Mouse (Mus musculus) forebrain, embryonic 10.5 days (tissue): ENCODE results near the gene Sar1b. TPM values are rescaled to one million over a fixed set of nuclear protein-coding genes. Genes with fewer than 3 reads are reported as not detected.
"Not testable (repeated sequence)": the region's sequence is repeated elsewhere in the genome, so short reads cannot be mapped to it uniquely, and the experiment has no call there.

Source experiments
- DNase-seq: peaks from one replicate; pipeline ENCODE4 v3.0.0-alpha.2; 2017; ENCODE audit warnings: low spot score; ENCODE audit errors: extremely low spot score
- H3K27ac ChIP-seq: fragments of 300-500 bp; sonication (generic); 2 replicates; pipeline ENCODE4 v1.5.1; 2016; ENCODE audit warnings: mild to moderate bottlenecking
- H3K27me3 ChIP-seq: fragments of 300-500 bp; sonication (generic); 2 replicates; pipeline ENCODE4 v1.6.1; 2016; ENCODE audit warnings: mild to moderate bottlenecking; ENCODE audit not compliant: poor library complexity, severe bottlenecking
- H3K36me3 ChIP-seq: fragments of 300-500 bp; sonication (generic); replicated peaks from 2 replicates; pipeline ENCODE4 v1.6.1; 2016; ENCODE audit warnings: mild to moderate bottlenecking, moderate library complexity
- H3K4me1 ChIP-seq: fragments of 300-500 bp; sonication (generic); 2 replicates; pipeline ENCODE4 v1.6.1; 2016
- H3K4me3 ChIP-seq: fragments of 300-500 bp; sonication (generic); 2 replicates; pipeline ENCODE4 v1.5.1; 2016; ENCODE audit warnings: mild to moderate bottlenecking, moderate library complexity
- H3K9me3 ChIP-seq: fragments of 300-500 bp; sonication (generic); 2 replicates; pipeline ENCODE4 v1.6.1; 2016; ENCODE audit warnings: mild to moderate bottlenecking, moderate library complexity
- WGBS: fragments of 180-500 bp; shearing (Covaris S2); methylation state at CpG from one replicate; pipeline ENCODE4 v1.1.7; 2016; 5-methylcytosine and 5-hydroxymethylcytosine counted together
- polyA plus RNA-seq: library from polyadenylated mRNA; unstranded; fragments of >200 nt; fragmentation: Nextera tagmentation; extraction: Ambion mirVana; gene quantifications from 2 replicates; pipeline ENCODE4 v1.2.1, GENCODE M21; 2016

The Sar1b gene
- polyA plus RNA-seq, 1 experiment from 2014 or later = 112 TPM

GRCm38 (mm10) chr11:51758207-51758606 is 5.3 kb upstream of the Sar1b start:
- 91% methylated on average over 5 of the region's 5 CpGs for WGBS
- not testable (repeated sequence) for H3K4me3 ChIP-seq, DNase-seq, H3K36me3 ChIP-seq, H3K27ac ChIP-seq, H3K9me3 ChIP-seq, H3K27me3 ChIP-seq
- H3K4me1 ChIP-seq = peaks cover 30% of the 10 kb centered on the region

DNA sequence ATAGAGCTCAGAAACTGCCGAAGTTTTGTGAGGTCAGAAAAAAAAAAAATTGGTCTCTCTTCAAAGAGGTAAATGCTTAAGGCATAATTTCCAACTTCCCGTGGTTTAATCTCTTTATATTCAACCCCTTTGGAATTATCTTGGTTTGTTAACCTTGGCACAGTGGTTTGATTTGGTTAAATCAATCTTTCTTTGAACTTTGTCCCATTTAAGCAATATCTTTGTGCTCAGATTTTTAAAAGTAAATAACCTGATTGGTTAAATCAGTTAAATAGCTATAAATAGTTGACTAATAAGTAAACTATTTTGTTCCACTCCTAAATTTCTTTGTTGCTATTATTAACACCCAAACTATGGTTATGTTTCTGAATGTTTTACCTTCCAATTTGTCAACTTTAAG is 4.2 kb upstream of the Sar1b start:
- Histone ChIP-seq H3K9me3 (no peaks in the 10 kb centered on the region), H3K4me3 (no peak overlapping the region), H3K27ac (no peak overlapping the region), H3K36me3 (no peaks in the 10 kb centered on the region), H3K4me1 (peaks cover 38% of the 10 kb centered on the region), H3K27me3 (peaks cover 9% of the 10 kb centered on the region; the same call in 1 of the 2 replicates)
- no peak for DNase-seq
- 81% methylated on average over 2 of the region's 2 CpGs for WGBS

GRCm38 (mm10) chr11:51759941-51760657 is 3.4 kb upstream of the Sar1b start:
- Histone ChIP-seq H3K27ac (no peak overlapping the region), H3K4me1 (peaks cover 39% of the 10 kb centered on the region), H3K36me3 (no peaks in the 10 kb centered on the region), H3K9me3 (no peaks in the 10 kb centered on the region), H3K27me3 (peaks cover 9% of the 10 kb centered on the region; the same call in 1 of the 2 replicates), H3K4me3 (no peak overlapping the region)
- 88% methylated on average over 6 of the region's 6 CpGs for WGBS
- DNase-seq = no peak

DNA sequence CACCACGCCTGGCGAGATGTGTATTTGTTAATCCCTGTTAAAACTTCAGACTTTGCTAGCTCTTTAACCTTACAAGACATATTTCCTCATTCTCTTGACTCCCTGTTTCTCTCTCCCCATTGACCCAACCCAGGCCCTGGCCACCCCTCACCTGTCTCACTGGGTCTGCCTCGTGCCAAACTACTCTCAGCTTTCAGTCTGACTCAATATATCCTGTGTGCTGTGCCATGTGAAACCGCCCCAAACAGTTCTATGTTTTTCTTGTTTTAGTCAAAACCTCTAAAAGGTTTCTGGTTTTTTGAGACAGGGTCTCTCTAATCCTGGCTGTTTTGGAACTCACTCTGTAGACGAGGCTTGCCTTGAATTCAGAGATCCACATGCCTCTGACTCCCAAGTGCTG is 2.2 kb upstream of the Sar1b start:
- peaks cover 32% of the 10 kb centered on the region for H3K4me1 ChIP-seq
- no peak for DNase-seq
- H3K4me3 ChIP-seq = no peak overlapping the region
- peaks cover 9% of the 10 kb centered on the region; the same call in 1 of the 2 replicates for H3K27me3 ChIP-seq
- H3K9me3 ChIP-seq = no peaks in the 10 kb centered on the region
- H3K27ac ChIP-seq = no peak overlapping the region
- 77% methylated on average over 5 of the region's 5 CpGs for WGBS
- H3K36me3 ChIP-seq = no peaks in the 10 kb centered on the region

DNA sequence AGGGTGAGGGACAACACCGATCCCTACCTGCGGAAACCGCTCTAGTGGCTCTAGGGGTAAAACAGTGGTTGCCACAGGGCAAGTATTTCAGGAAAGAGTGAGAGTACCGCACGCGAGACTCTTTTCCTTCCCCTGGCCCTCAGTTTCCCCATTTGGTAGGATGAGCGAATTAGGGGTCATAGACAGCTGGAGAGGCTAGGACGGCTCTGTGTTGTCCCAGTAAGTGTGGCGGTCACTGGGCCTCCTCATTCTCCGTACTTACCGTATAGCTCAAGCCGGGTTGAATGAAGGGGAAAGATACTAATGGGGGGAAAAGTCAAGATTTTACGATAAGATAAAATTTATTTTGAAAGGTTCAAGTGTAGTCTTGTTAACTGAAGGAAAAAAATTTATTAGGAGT is 468 bp downstream of the Sar1b start:
- Histone ChIP-seq H3K27me3 (peaks cover 9% of the 10 kb centered on the region; the same call in 1 of the 2 replicates), H3K4me3 (peak overlapping the region; percentile 93), H3K36me3 (no peaks in the 10 kb centered on the region), H3K27ac (peak overlapping the region; percentile 83), H3K9me3 (no peaks in the 10 kb centered on the region), H3K4me1 (peaks cover 22% of the 10 kb centered on the region)
- no peak for DNase-seq
- 8% methylated on average over 13 of the region's 13 CpGs for WGBS

DNA sequence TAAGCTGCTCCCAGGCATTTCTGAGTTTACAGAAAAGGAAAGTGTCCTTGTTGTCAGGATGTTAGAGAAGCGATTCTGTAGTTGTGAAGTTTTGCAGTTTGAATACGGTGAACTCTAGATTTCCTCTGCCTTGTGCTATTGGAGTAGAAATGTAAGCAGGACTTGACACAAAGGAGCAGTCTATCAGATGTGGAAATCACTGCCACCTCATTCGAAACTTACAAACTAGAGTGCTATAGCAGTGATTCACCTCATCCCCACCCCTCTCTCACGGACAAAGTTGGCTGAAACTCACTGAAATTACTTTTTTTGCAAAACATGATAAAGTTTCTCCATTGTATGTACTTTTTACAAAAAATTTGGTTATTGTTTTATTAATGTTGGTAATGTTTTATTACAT is 1.3 kb downstream of the Sar1b start:
- DNase-seq = no peak
- H3K4me3 ChIP-seq = peak overlapping the region; percentile 93; the same call in 1 of the 2 replicates
- H3K4me1 ChIP-seq = peaks cover 22% of the 10 kb centered on the region
- H3K36me3 ChIP-seq = no peaks in the 10 kb centered on the region
- H3K27me3 ChIP-seq = peaks cover 9% of the 10 kb centered on the region; the same call in 1 of the 2 replicates
- no peaks in the 10 kb centered on the region for H3K9me3 ChIP-seq
- 88% methylated on average over 4 of the region's 4 CpGs for WGBS
- H3K27ac ChIP-seq = no peak overlapping the region

DNA sequence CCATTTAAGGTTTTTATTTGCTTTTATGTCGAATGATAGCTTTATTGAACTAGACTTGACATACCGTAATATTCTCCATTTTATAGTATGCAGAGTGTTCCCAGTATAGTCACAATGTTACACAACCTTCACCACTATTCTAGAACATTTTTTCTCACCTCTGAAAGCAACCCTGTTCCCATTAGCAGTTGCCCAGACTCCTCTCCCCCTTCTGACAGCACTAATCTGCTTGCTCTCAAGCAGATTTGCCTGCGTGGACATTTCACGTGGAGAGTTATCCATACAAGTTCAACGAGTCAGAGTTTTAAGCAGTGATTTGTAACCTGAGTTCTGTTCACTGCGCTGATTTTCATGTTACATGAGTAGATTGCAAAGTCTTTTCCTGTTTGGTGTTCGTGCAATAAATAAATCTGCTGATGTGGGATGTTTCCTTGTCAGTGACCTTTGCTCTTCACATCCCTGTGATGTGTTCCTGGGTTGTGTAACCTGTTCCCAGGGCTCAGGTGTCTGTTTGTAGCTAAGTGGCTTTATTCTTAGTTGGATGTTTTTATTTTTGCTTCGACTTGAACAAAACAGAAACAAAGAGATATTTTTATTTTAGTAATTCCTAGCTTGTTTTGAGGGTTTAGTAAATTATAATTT is 4.2 kb downstream of the Sar1b start:
- DNase-seq = no peak
- WGBS = 88% methylated on average over 8 of the region's 8 CpGs
- H3K27ac ChIP-seq = no peak overlapping the region

DNA sequence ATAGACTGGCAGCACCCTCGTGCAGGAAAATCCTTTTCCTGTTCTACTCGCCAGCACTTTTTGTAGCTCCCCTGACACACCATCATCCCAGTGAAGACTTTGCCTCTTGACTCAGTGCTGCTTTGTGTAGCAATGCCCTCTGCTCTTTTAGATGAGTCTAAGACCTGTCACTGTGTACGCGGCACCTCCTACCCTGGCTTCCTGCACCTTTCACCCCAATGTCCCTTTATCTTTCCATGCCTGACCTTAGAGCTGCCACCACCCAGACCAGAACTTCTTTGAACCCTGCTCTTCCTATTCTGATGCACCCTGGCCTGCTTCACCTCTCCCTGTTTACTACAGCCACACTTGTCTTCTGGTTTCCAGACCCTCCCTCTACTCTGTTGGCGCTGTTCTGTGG is 4.8 kb downstream of the Sar1b start:
- no peaks in the 10 kb centered on the region for H3K9me3 ChIP-seq
- peaks cover 16% of the 10 kb centered on the region for H3K4me1 ChIP-seq
- H3K27ac ChIP-seq = no peak overlapping the region
- H3K4me3 ChIP-seq = no peak overlapping the region
- 82% methylated on average over 5 of the region's 5 CpGs for WGBS
- H3K27me3 ChIP-seq = no peaks in the 10 kb centered on the region
- no peak for DNase-seq
- H3K36me3 ChIP-seq = no peaks in the 10 kb centered on the region

More for the DNA sequence above, 4.2 kb downstream of the Sar1b start:
- Histone ChIP-seq H3K4me1 (peaks cover 22% of the 10 kb centered on the region), H3K36me3 (no peaks in the 10 kb centered on the region), H3K4me3 (no peak overlapping the region), H3K27me3 (no peaks in the 10 kb centered on the region), H3K9me3 (no peaks in the 10 kb centered on the region)

DNA sequence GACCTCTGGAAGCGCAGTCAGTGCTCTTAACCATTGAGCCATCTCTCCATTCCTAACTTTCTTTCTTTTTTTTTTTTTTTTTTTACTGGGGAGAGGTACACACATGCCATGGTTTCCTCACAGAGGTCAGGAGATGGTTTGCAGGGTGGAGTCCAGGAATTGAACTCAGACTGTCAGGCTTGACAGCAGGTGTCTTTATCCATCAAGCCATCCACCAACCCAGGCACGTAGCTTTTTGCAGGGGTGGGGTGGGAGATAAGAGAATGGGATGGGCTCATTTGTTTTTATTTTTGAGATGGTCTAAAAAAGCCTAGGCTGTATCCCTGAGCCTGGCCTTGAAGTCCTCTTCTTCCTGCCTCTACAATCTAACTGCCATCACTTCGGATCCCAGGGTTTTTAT is 12.0 kb downstream of the Sar1b start:
- Histone ChIP-seq H3K27ac (no peak overlapping the region), H3K27me3 (no peaks in the 10 kb centered on the region), H3K4me1 (no peaks in the 10 kb centered on the region), H3K9me3 (no peaks in the 10 kb centered on the region), H3K4me3 (no peak overlapping the region), H3K36me3 (peaks cover 13% of the 10 kb centered on the region)
- WGBS = 93% methylated on average over 3 of the region's 3 CpGs
- no peak for DNase-seq

DNA sequence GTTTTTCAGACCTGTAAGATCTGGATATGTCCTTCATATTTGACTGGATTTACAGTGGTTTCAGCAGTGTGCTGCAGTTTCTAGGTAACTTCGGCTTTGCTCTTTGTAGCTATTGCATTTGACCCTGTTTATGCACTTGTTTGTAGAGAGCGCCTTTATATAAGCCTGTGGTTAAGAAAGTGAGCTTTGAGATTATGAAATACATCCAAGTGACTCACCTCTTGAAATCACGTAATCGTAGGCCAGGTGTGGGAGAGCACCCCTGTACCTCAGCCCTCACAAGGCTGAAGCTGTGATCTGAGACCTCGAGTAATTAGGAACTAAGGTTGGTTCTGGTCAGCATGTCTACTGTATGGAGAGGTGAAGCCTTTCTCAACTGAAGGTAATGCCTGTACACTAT is 14.0 kb downstream of the Sar1b start:
- Histone ChIP-seq H3K4me3 (no peak overlapping the region), H3K9me3 (no peaks in the 10 kb centered on the region), H3K27me3 (no peaks in the 10 kb centered on the region), H3K27ac (no peak overlapping the region), H3K36me3 (peaks cover 33% of the 10 kb centered on the region), H3K4me1 (no peaks in the 10 kb centered on the region)
- DNase-seq = no peak
- WGBS = 93% methylated on average over 5 of the region's 5 CpGs

DNA sequence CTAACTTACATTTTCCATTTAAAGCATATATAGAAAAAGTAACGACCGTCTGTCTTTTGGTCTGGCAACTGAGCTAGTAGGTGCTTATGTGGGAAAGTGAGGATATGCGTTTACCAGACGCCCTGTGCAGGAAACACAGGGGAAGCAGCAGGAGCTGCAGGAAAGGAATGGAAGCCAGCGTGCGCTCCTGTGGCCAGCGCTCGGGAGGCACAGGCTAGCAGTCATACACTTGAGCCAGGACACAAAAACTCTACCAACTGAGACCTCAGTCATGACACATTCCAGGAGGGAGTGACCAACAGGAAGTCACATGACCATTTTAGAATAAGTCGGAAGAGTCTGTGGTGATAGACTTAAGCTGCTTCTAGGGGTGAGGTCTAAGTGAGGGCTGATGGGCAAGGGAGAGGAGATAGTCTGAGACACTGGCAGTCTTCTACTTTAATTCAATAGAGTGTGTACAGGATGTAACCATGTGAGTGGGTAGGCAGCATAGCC is 17.3 kb downstream of the Sar1b start:
- H3K27me3 ChIP-seq = no peaks in the 10 kb centered on the region
- H3K27ac ChIP-seq = no peak overlapping the region
- H3K4me3 ChIP-seq = no peak overlapping the region
- 94% methylated on average over 9 of the region's 9 CpGs for WGBS
- no peak for DNase-seq
- H3K4me1 ChIP-seq = no peaks in the 10 kb centered on the region
- no peaks in the 10 kb centered on the region for H3K9me3 ChIP-seq
- H3K36me3 ChIP-seq = peaks cover 59% of the 10 kb centered on the region

- no peaks in the 10 kb centered on the region for H3K4me1 ChIP-seq
- H3K4me3 ChIP-seq = no peak overlapping the region
- no peaks in the 10 kb centered on the region for H3K27me3 ChIP-seq
- H3K9me3 ChIP-seq = no peaks in the 10 kb centered on the region
- peaks cover 74% of the 10 kb centered on the region for H3K36me3 ChIP-seq
- 91% methylated on average over 6 of the region's 6 CpGs for WGBS
- H3K27ac ChIP-seq = no peak overlapping the region
- DNase-seq = no peak
Observed at GRCm38 (mm10) chr11:51782721-51783120, 19.2 kb downstream of the Sar1b start.

- no peaks in the 10 kb centered on the region for H3K9me3 ChIP-seq
- H3K27ac ChIP-seq = no peak overlapping the region
- peaks cover 87% of the 10 kb centered on the region for H3K36me3 ChIP-seq
- no peaks in the 10 kb centered on the region for H3K4me1 ChIP-seq
- 89% methylated on average over 6 of the region's 6 CpGs for WGBS
- H3K4me3 ChIP-seq = no peak overlapping the region
- DNase-seq = peak; percentile 40
- no peaks in the 10 kb centered on the region for H3K27me3 ChIP-seq
Observed at GRCm38 (mm10) chr11:51785926-51786325, 22.4 kb downstream of the Sar1b start.
